Mouse (Mus musculus) inflammation-experienced regulatory T-cells (primary cell): Measurements from ENCODE around the gene Pls1. TPM values are rescaled to one million over a fixed set of nuclear protein-coding genes. Genes with fewer than 3 reads are reported as not detected.

Experiments used
- polyA plus RNA-seq, 2 experiments: library from polyadenylated mRNA; unstranded; fragments of 100-300 nt; shearing (Covaris generic); gene quantifications; one replicate each; pipeline ENCODE4 v1.2.1; 2017

The Pls1 gene
- 1 to 10 TPM in 1 of 2 experiments, under 1 TPM in 1; 0.86 to 2.0 TPM for polyA plus RNA-seq

GRCm38 (mm10) chr9:95844825-95845460 lies at the start of gene Pls1:
Pls1 (minus strand) TSS chr9:95845311.

GRCm38 (mm10) chr9:95857414-95858026 lies 12.4 kb upstream of the Pls1 start, which contains the start of gene Atr:
Atr (plus strand) TSS chr9:95857597.

GRCm38 (mm10) chr9:95750037-95750511 lies 95.0 kb downstream of the Pls1 start, which contains the start of gene Trpc1:
Trpc1 (minus strand) TSS chr9:95750375.

Other genes with a start within 250 kb of the Pls1 start
- 1 to 10 TPM in 1 of 2 experiments, under 1 TPM in 1; 0.08 to 1.2 TPM for gene Pcolce2, start 207.7 kb downstream of the Pls1 start, polyA plus RNA-seq
- gene Trpc1, start 94.9 kb downstream of the Pls1 start, polyA plus RNA-seq, result 1 to 10 TPM in 1 of 2 experiments, under 1 TPM in 1; 0.99 to 2.4 TPM
- 10 to 100 TPM; 27.9 to 32.3 TPM for gene Atr, start 12.3 kb upstream of the Pls1 start, polyA plus RNA-seq
- 10 to 100 TPM; 36.6 to 43.3 TPM for gene Xrn1, start 109.4 kb upstream of the Pls1 start, polyA plus RNA-seq